Mouse (Mus musculus) E14TG2a.4 (cell line): ENCODE measurements around the gene Lgi2.

Experiments used
- CTCF ChIP-seq: conservative IDR thresholded peaks from 2 replicates; pipeline ENCODE4 v1.5.1; 2014; ENCODE audit warnings: low read length
- NANOG ChIP-seq: IDR thresholded peaks from 2 replicates; pipeline ENCODE4 v1.6.1; 2014; ENCODE audit warnings: borderline replicate concordance, low read length, mixed read lengths

- TF ChIP-seq CTCF (no peak), NANOG (no peak)
These were observed 4.5 kb upstream of the Lgi2 start for GRCm38 (mm10) chr5:52570746-52571145.
